8 mouse cellular contexts compared by ENCODE assay signal in genomic region chrX:164980193-164980775, GRCm38 (mm10). TPM values are rescaled to one million over a fixed set of nuclear protein-coding genes. Genes with fewer than 3 reads are reported as not detected.
DNase-seq lines count a peak whose midpoint lies in the region; ATAC-seq and TF ChIP-seq lines count a peak whose summit lies in the region.

Gene Mospd2 (minus strand): TSS chrX:164980375.
Gene Fancb (plus strand): TSS chrX:164980592.

- ATAC-seq in embryonic facial prominence, embryonic 14.5 days (ENCODE audit: low read depth) = peak; percentile 100
- peak; percentile 100 for ATAC-seq in limb, embryonic 14.5 days (ENCODE audit: low FRiP score, low read depth)
- ATAC-seq in midbrain, postnatal 0 days (ENCODE audit: low FRiP score) = peak; percentile 99

- peak; percentile 98 for DNase-seq in 3T3-L1 (ENCODE audit: low read depth, low spot score)
- DNase-seq in adrenal gland, postnatal 4 days (ENCODE audit: low spot score in 2 of 2) = peak; percentile 20 to 57
- peak; percentile 96 for DNase-seq in embryonic facial prominence, embryonic 14.5 days (ENCODE audit: low spot score)
- DNase-seq in heart, adult 8-10 months (ENCODE audit: low spot score) = peak; percentile 92
- DNase-seq in kidney, adult 9 months = peak; percentile 95
- DNase-seq in limb, embryonic 14.5 days (ENCODE audit: low spot score) = peak; percentile 89
- DNase-seq in midbrain, postnatal 0 days (ENCODE audit: low spot score) = peak; percentile 90
- DNase-seq in spleen, postnatal 14 days (ENCODE audit: low spot score in 2 of 2) = peak; percentile 53 to 58

- peak within 1 kb of the TSS; percentile 54 for H3K4me3 ChIP-seq in embryonic facial prominence, embryonic 14.5 days (ENCODE audit: low read depth, low read length)
- peak within 1 kb of the TSS; percentile 51 for H3K4me3 ChIP-seq in limb, embryonic 14.5 days (replicated peaks; ENCODE audit: low read length)
- peak within 1 kb of the TSS; percentile 51 for H3K4me3 ChIP-seq in midbrain, postnatal 0 days (ENCODE audit: low read depth, low read length)

- no peaks in the 10 kb centered on the region for H3K9me3 ChIP-seq in embryonic facial prominence, embryonic 14.5 days (ENCODE audit: control insufficient read depth, low read length)
- no peaks in the 10 kb centered on the region for H3K9me3 ChIP-seq in limb, embryonic 14.5 days (ENCODE audit: control insufficient read depth, low read length)
- H3K9me3 ChIP-seq in midbrain, postnatal 0 days (ENCODE audit: low read length) = no peaks in the 10 kb centered on the region

- no peaks in the 10 kb centered on the region for H3K36me3 ChIP-seq in embryonic facial prominence, embryonic 14.5 days (ENCODE audit: control insufficient read depth, insufficient read depth, low read length)
- H3K36me3 ChIP-seq in limb, embryonic 14.5 days (ENCODE audit: control insufficient read depth, insufficient read depth, low read length) = no peaks in the 10 kb centered on the region
- no peaks in the 10 kb centered on the region for H3K36me3 ChIP-seq in midbrain, postnatal 0 days (ENCODE audit: insufficient read depth, low read length)

- H3K4me1 ChIP-seq in embryonic facial prominence, embryonic 14.5 days (ENCODE audit: control insufficient read depth, insufficient read depth, low read length) = no peaks in the 10 kb centered on the region
- H3K4me1 ChIP-seq in limb, embryonic 14.5 days (ENCODE audit: control insufficient read depth, insufficient read depth, low read length) = peaks cover 4% of the 10 kb centered on the region; the same call in 1 of the 2 replicates
- no peaks in the 10 kb centered on the region for H3K4me1 ChIP-seq in midbrain, postnatal 0 days (ENCODE audit: insufficient read depth, low read length)

- peak; percentile 1; the same call in 1 of the 2 replicates for TF ChIP-seq CTCF in midbrain, postnatal 0 days (IDR thresholded peaks at IDR 0.05)

- H3K27ac ChIP-seq in embryonic facial prominence, embryonic 14.5 days (replicated peaks; ENCODE audit: low read depth, low read length) = 0 out of 2 replicates have a peak within 1 kb of the TSS, but pooled peaks have one; percentile 44
- no peak within 1 kb of the TSS; the same call in 1 of the 2 replicates for H3K27ac ChIP-seq in limb, embryonic 14.5 days (replicated peaks; ENCODE audit: low read depth, low read length)
- 0 out of 2 replicates have a peak within 1 kb of the TSS, but pooled peaks have one; percentile 26 for H3K27ac ChIP-seq in midbrain, postnatal 0 days (ENCODE audit: low read depth, low read length)

- WGBS in embryonic facial prominence, embryonic 14.5 days = 18% methylated on average over 12 of the region's 26 CpGs
- 17% methylated on average over 26 of the region's 26 CpGs for WGBS in limb, embryonic 14.5 days
- 24% methylated on average over 25 of the region's 26 CpGs for WGBS in midbrain, postnatal 0 days

- peak within 1 kb of the TSS; percentile 59 for H3K4me2 ChIP-seq in embryonic facial prominence, embryonic 14.5 days (ENCODE audit: low read depth, low read length)
- peak within 1 kb of the TSS; percentile 51 for H3K4me2 ChIP-seq in limb, embryonic 14.5 days (replicated peaks; ENCODE audit: low read depth, low read length, severe bottlenecking)
- peak within 1 kb of the TSS; percentile 51 for H3K4me2 ChIP-seq in midbrain, postnatal 0 days (ENCODE audit: low read depth, low read length, poor library complexity, severe bottlenecking)

- 0 out of 2 replicates have a peak, but pooled peaks have one; percentile 30 for TF ChIP-seq POLR2A in limb, embryonic 14.5 days (IDR thresholded peaks at IDR 0.05; ENCODE audit: borderline replicate concordance, extremely low read depth, insufficient read depth, insufficient read length)

- H3K27me3 ChIP-seq in embryonic facial prominence, embryonic 14.5 days (replicated peaks; ENCODE audit: control insufficient read depth, insufficient read depth, low read length) = peaks cover 12% of the 10 kb centered on the region
- H3K27me3 ChIP-seq in limb, embryonic 14.5 days (ENCODE audit: control insufficient read depth, insufficient read depth, low read length) = no peaks in the 10 kb centered on the region
- H3K27me3 ChIP-seq in midbrain, postnatal 0 days (ENCODE audit: insufficient read depth, low read length) = no peaks in the 10 kb centered on the region; the same call in 1 of the 2 replicates

- peak within 1 kb of the TSS; percentile 60 for H3K9ac ChIP-seq in embryonic facial prominence, embryonic 14.5 days (ENCODE audit: low read depth, low read length)
- peak within 1 kb of the TSS; percentile 49 for H3K9ac ChIP-seq in limb, embryonic 14.5 days (ENCODE audit: low read depth, low read length, severe bottlenecking)
- peak within 1 kb of the TSS; percentile 54; the same call in 1 of the 2 replicates for H3K9ac ChIP-seq in midbrain, postnatal 0 days (replicated peaks; ENCODE audit: low read length, poor library complexity, severe bottlenecking)

RNA-seq across cellular contexts. Expression of gene Mospd2, which starts in this region (rescaled TPM):
- total RNA-seq in adrenal gland, postnatal 4 days (2021) = 10 to 100 TPM; 26.5 to 30.4 TPM
- polyA plus RNA-seq in embryonic facial prominence, embryonic 14.5 days (2014; fragmentation: Nextera tagmentation; extraction: Ambion mirVana) = 19.9 and 21.3 TPM in 2 replicates
- total RNA-seq in heart, adult 8-10 months (2022) = 10 to 100 TPM in 2 of 4 experiments, 1 to 10 TPM in 2; 9.6 to 13.1 (median 10.4) TPM
- polyA plus RNA-seq in limb, embryonic 14.5 days (2012; rRNA removed) = 18.3 and 20.8 TPM in 2 replicates
- polyA plus RNA-seq in limb, embryonic 14.5 days (2014; fragmentation: Nextera tagmentation; extraction: Ambion mirVana) = 20.7 and 21.5 TPM in 2 replicates
- total RNA-seq in midbrain, postnatal 0 days (2014; rRNA removed) = 18.6 and 22.3 TPM in 2 replicates
- 9.3 and 10.0 TPM in 2 replicates for polyA plus RNA-seq in midbrain, postnatal 0 days (2015; fragmentation: Nextera tagmentation; extraction: Ambion mirVana)

RNA-seq across cellular contexts. Expression of gene Fancb, which starts in this region (rescaled TPM):
- total RNA-seq in adrenal gland, postnatal 4 days (2021) = 1 to 10 TPM; 2.5 to 2.6 TPM
- polyA plus RNA-seq in embryonic facial prominence, embryonic 14.5 days (2014; fragmentation: Nextera tagmentation; extraction: Ambion mirVana) = 8.2 and 8.8 TPM in 2 replicates
- total RNA-seq in heart, adult 8-10 months (2022) = under 1 TPM; 0.53 to 0.84 (median 0.72) TPM
- polyA plus RNA-seq in limb, embryonic 14.5 days (2012; rRNA removed) = 5.5 and 7.1 TPM in 2 replicates
- 8.8 and 9.2 TPM in 2 replicates for polyA plus RNA-seq in limb, embryonic 14.5 days (2014; fragmentation: Nextera tagmentation; extraction: Ambion mirVana)
- total RNA-seq in midbrain, postnatal 0 days (2014; rRNA removed) = 1.1 and 1.7 TPM in 2 replicates
- 1.1 and 1.2 TPM in 2 replicates for polyA plus RNA-seq in midbrain, postnatal 0 days (2015; fragmentation: Nextera tagmentation; extraction: Ambion mirVana)

Comparison
In these comparisons a context has a peak if more than half of its experiments do, and no peak if none do; other contexts are left out.
1. DNase-seq: peak in every context shown above with its lines; median percentile 98 in 3T3-L1; 96 in embryonic facial prominence, embryonic 14.5 days; 95 in kidney, adult 9 months; 92 in heart, adult 8-10 months; 90 in midbrain, postnatal 0 days; 89 in limb, embryonic 14.5 days; 56 in spleen, postnatal 14 days; 38 in adrenal gland, postnatal 4 days.